Mouse (Mus musculus): ENCODE data around the gene L3mbtl1.

The L3mbtl1 gene

DNA sequence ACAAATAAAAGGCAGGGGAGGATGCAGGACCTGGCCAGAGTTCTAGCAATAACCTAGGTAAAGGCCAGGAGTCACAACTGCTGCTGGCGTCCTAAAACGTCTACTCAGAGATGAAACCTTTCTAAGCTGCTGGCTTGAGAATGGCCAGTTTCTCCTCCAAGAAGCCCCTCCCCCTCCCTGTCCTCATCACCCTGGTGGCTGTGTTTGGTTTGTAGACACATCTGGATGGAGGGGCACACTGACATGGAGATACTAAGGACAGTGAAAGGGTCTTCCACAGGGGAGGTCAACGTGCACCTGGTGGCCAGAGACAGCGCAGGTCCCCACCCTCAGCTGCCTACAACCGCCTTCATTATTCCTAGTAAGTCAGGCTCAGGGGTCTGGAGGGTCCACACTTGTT lies 3.7 kb downstream of the L3mbtl1 start:
- no peak for DNase-seq

- no peak for DNase-seq
These were observed 4.5 kb downstream of the L3mbtl1 start for GRCm38 (mm10) chr2:162947736-162948135.

- DNase-seq = no peak
These were observed 4.9 kb downstream of the L3mbtl1 start for GRCm38 (mm10) chr2:162948221-162948620.

DNA sequence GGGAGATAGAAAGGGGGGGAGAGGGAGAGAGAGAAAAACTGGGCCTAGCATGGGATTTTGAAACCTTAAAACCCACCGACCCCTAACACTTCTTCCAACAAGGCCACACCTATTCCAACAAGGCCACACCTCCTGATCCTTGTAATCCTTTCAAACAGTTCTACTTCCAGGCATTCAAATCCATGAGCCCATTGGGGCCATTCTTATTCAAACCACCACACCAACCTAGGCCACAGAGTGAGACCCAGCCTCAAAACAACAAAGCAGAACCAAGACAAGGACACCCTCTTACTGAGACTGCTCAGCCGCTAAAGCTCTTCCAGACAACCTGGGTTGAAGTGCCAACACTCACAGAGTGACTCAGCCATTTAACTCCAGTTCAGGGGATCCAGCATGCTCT lies 7.5 kb downstream of the L3mbtl1 start:
- no peak for DNase-seq

GRCm38 (mm10) chr2:162956843-162957242 lies 13.6 kb downstream of the L3mbtl1 start:
- no peak for DNase-seq

DNA sequence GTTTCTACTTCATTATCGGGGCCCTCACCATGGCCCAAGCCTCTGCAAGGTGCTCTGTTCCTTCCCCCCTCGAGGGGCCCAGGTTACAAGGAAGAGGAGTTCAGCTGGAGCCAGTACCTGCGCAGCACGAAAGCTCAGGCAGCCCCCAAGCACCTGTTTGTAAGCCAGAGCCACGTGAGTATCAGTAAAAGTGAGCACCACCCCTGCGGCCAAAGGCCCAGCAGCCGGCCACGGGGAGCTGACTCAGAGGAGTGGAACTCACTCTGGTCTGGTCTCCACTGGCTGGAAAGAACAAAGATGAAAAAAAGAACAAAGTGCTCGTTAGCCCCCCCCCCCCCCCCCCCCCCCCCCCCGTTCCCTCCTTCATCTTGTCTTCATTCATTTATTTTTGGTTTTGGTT lies 18.0 kb downstream of the L3mbtl1 start:
- DNase-seq = no peak

GRCm38 (mm10) chr2:162966734-162967133 lies 23.5 kb downstream of the L3mbtl1 start:
- DNase-seq = no peak

DNA sequence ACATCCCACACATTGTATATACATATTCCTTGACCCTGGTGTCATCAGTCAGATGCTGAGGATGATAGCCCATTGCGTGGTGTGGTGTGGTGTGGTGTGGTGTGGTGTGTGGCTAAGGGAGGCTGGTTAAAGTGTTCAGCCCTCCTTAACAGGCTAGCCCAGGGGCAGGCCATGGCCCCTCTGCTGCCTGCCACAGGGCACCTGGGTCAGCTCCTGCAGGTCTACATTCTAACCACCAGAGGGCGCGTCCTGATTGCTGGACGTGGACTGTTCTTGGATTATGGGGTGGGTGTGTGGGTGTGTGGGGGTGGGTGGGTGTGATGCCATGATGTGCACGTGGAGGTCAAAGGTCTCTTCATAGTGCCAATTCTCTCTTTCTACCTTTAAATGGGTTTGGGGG lies 25.1 kb downstream of the L3mbtl1 start:
- peak; percentile 64 to 68 for DNase-seq

- DNase-seq = no peak
These were observed 25.8 kb downstream of the L3mbtl1 start for GRCm38 (mm10) chr2:162969101-162969500.

DNA sequence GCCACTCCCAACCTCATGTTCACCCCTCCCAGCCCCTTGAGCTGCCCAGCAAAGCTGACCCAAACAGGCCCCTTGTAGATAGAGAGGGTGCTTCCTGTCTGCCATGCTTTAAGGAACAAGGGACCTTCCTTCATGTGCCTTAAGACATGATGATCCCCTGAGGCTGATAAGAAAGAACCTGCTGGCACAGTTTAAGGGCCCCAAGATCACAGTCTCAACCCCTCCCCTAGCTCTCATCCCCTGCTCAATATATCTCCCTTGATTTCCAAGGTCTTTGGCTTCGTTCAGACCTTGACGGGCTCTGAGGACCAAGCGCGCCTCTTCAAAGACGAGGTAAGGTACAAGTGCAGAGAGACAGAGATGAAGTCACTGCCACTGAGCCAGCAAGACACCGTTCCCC lies 27.6 kb downstream of the L3mbtl1 start:
- DNase-seq = no peak

DNA sequence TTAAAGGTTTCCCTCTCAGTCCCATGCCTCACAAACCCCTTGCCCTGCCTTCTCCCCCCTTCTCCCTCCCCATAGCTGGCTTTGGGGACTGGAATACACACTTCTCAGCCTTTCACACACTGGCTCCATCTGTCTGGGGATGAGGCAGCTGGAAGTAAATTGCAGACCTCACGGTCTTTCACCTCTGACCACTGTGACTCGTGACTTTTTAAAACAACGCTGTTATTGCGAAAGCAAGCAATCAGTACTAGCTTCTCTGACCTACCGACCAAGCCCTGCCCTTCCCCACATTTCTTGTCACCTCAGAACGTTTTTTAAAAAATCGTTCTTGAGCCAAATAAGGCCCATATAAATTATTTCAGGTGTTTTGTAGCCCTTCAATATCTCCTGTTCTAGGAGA lies 29.5 kb downstream of the L3mbtl1 start:
- DNase-seq = no peak

DNA sequence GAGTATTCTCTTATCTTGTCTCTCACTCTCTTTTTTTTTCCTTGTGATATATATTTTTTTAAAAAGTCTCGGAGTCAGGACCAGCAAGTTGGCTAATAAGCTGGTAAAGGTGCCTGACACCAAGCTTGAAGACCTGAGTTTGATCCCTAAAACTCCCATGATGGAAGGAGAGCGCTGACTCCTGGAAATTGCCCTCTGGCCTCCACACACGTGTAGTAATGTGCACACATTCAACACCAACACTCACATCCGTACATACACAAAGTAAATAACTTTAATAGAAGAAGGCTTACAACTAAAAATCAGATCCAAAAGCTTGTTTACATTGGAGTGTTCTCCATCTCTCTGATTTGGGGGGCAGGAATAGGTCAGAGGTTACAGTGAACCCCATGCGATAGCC lies 29.9 kb downstream of the L3mbtl1 start:
- no peak for DNase-seq

DNA sequence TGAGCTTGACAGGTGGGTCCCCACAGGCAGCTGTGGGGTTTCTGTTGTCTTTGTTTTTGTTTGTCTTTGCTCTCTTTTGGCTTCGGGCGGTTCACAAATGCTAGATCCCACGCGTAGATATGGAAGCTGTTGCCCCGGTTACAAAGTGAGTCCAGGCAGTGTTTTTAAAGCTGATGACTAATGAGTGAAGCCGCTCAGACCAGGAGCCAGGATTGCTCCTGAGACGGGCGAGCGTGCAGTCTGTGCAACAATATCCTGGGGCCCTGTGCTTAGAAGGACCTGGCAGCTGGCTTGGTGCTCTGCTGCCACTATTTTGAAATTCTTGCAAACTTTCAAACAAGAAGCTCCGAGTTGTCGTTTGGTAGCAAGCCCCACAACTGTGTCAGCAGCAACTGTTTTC lies 30.4 kb downstream of the L3mbtl1 start:
- no peak for DNase-seq

DNA sequence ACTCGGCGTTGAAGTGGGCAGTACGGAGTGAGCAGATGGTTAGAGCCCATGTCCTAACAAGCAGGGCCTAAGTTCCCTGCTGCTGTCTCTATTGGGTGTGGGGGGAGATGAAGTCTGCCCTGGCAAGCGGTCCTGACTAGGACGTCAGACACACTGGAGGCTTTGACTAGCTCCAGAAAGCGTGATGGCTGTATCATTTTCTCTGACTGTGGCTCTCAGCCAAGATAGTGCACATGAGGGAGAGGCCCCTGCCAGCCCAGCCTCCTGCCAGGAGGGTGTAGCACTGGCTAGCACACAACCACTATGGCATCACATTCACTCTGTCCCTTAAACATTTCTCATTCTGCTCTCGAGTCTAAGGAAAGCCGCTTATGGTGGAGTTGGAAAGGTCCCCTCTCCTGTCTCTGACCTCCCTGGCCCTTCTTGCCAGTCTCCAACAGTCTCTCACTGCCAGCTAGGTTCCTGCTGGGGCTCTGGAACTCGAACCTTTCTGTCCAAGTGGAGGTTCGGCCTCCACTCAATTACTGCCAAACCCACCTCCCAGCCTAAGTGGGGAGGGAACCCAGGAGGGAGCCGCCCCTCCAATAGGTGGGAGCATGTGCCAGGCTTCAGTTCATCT lies 32.0 kb downstream of the L3mbtl1 start:
- DNase-seq = no peak

DNA sequence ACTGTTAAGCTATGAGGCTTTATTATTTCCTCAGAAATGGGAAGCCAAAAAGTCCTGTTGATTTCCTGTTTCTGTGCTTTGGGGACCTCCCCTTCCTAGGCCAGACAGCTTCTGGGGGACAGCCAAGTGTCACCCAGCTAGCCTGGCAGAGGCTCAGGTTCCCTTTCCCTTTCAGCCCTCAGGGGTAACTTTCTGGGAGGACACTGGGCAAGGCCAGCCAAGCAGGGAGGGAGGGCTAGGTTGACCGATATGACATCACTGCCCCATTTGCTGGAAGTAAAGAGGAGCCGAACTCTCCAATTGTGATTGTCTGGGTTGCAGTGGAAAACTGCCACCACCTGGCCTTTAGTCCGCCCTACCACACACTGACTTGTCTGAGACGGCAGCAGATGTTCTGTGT lies 32.7 kb downstream of the L3mbtl1 start:
- DNase-seq = no peak

GRCm38 (mm10) chr2:162984381-162984780 lies 41.1 kb downstream of the L3mbtl1 start:
- DNase-seq = no peak

DNA sequence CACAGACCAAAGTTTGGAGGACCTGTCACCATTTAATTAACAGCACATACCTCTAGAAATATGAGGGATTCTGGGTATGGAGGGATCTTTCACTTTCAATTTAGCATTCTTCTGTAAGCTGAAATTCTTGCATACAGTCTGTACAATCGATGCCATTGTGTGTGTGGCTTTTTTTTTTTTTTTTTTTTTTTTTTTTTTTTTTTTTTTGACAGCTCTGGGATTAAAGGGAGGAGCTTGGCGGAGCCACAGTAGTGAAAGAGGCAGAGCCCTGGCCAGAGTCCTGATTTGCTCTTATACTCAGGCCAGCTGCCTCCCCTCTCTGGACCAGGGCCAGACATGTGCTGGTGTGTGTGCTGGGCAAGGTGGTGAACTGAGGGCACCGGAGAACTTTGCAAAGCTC lies 42.7 kb downstream of the L3mbtl1 start:
- no peak for DNase-seq

GRCm38 (mm10) chr2:162986764-162987163 lies 43.5 kb downstream of the L3mbtl1 start:
- no peak for DNase-seq

DNA sequence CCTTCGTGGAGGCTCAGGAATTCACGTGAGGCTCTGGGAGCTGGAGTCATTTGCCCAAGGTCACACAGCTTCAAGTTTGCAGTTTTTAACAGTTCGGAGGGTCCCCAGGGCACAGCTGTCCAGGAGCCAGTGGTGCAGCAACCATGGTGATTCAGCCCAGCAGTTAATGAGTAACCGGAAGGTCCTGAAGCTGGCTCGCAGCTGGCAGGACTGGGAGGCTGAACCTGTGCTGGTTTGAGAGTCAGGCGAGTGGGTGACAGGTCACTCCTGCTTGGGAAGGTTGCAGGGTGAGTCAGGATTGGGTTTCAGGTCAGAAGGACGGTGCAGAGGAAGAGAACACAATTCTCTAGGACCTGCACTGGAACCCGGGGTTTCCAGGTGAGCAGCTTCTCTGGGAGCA lies 43.9 kb downstream of the L3mbtl1 start, which contains the start of gene Sgk2:
Sgk2 (plus strand) TSS at position 113 of the 400 bp plus-strand sequence.
- no peak for DNase-seq

DNA sequence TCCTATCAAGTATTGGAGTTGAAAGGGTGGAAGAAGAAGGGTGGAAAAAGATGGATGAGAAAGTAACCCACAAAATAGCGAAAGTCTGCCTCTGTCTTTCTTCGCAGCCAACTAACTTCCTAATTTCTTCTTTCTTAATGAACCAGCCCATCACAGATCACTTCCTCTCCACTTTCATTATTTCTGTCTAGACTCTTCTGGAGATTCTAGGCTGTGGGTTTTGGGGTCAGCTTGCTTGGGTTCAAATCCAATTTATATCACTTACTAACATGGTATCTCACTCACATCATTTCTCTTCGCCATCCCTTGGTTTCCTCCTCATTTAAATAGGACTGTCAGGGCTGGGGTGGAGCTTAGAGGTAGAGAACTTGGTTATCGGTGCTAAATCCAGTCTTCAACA lies 45.0 kb downstream of the L3mbtl1 start:
- no peak for DNase-seq

- DNase-seq = no peak
These were observed 48.3 kb downstream of the L3mbtl1 start for GRCm38 (mm10) chr2:162991394-162992083.

DNA sequence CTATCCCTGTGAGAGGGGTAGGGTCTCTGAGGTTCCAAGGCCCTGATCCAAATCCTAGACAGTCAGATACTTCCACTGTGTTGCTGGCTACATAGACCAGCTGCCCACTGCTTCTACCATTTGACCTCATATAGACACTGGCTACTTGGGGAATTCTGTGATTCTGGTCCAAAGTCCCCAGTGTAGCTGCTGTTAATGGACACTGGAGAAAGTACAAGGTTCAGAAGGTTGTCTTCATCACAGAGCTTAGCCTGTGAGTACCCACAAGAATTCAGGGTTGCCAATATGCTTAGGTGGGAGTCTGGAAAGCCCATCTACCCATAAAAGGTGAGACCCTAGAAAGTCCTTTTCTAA lies 48.8 kb downstream of the L3mbtl1 start:
- no peak for DNase-seq

GRCm38 (mm10) chr2:162993881-162994616 lies 50.8 kb downstream of the L3mbtl1 start:
- DNase-seq = no peak

DNA sequence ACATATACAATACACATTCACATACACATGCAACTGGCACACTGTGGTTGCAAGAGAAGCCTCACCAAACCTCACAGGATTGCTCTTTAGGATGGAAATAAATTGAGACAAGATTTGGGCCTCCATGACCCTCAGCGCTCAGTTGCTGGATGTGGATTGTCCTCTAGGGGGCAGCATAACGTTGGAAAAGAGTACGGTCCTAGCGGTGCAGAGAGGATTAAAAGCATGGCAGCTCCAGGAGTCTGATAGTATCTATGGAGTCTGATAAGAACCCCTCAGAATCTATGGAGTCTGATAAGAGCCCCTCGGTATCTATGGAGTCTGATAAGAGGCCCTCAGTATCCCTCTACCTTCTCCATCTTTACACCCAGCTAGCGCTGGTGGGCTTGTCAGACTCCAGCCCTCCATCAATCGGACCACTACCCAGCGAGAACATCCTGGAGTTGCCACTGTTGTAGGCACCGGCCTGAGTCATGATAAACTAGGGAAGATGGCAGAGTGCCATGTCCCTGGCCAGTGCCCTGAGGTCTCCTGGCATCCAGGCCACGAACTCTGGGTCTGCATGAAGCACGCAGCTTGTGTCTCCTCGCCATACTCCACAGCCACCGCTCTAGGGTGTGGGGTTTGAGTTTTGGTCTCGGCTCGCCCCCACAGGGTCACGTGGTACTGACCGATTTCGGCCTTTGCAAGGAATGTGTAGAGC lies 55.4 kb downstream of the L3mbtl1 start:
- DNase-seq = peak; percentile 68
